Mouse (Mus musculus) embryonic facial prominence, embryonic 15.5 days (tissue): ENCODE data around the gene Zar1l. TPM values are rescaled to one million over a fixed set of nuclear protein-coding genes. Genes with fewer than 3 reads are reported as not detected.
A peak's percentile ranks its signal among the peaks of the same experiment; 100 is the strongest.

ENCODE experiments used
- ATAC-seq: fragments of 200-750 bp; cut with Nextera tagmentation; 2 replicates; pipeline ENCODE4 v1.8.0; 2017; ENCODE audit warnings: low read depth, moderate TSS enrichment; ENCODE audit not compliant: insufficient number of reproducible peaks, low FRiP score, low TSS enrichment
- H3K27ac ChIP-seq: fragments of 300-500 bp; sonication (generic); replicated peaks from 2 replicates; pipeline ENCODE4 v1.5.1; 2015; ENCODE audit warnings: mild to moderate bottlenecking, inconsistent platforms
- H3K27me3 ChIP-seq: fragments of 300-500 bp; sonication (generic); 2 replicates; pipeline ENCODE4 v1.6.1; 2015; ENCODE audit warnings: inconsistent platforms
- H3K36me3 ChIP-seq: fragments of 300-500 bp; sonication (generic); 2 replicates; pipeline ENCODE4 v1.6.1; 2015; ENCODE audit warnings: mild to moderate bottlenecking, inconsistent platforms
- H3K4me1 ChIP-seq: fragments of 300-500 bp; sonication (generic); 2 replicates; pipeline ENCODE4 v1.6.1; 2015; ENCODE audit warnings: inconsistent platforms
- H3K4me2 ChIP-seq: fragments of 300-500 bp; sonication (generic); replicated peaks from 2 replicates; pipeline ENCODE4 v1.6.1; 2015; ENCODE audit warnings: mild to moderate bottlenecking, inconsistent platforms
- H3K4me3 ChIP-seq: fragments of 300-500 bp; sonication (generic); replicated peaks from 2 replicates; pipeline ENCODE4 v1.5.1; 2015; ENCODE audit warnings: mild to moderate bottlenecking, inconsistent platforms
- H3K9ac ChIP-seq: fragments of 300-500 bp; sonication (generic); 2 replicates; pipeline ENCODE4 v1.6.1; 2015; ENCODE audit warnings: inconsistent platforms
- H3K9me3 ChIP-seq: fragments of 300-500 bp; sonication (generic); replicated peaks from 2 replicates; pipeline ENCODE4 v1.6.1; 2016; ENCODE audit warnings: inconsistent platforms
- WGBS: fragments of 180-500 bp; shearing (Covaris S2); methylation state at CpG from one replicate; pipeline ENCODE4 v1.1.7; 2015; 5-methylcytosine and 5-hydroxymethylcytosine counted together
- polyA plus RNA-seq: library from polyadenylated mRNA; unstranded; fragments of >200 nt; fragmentation: Nextera tagmentation; extraction: Ambion mirVana; gene quantifications from 2 replicates; pipeline ENCODE4 v1.2.1, GENCODE M21; 2015

Zar1l gene
- polyA plus RNA-seq, 1 experiment from 2014 or later = not detected

- Histone ChIP-seq H3K27me3 (no peaks in the 10 kb centered on the region), H3K4me3 (no peak overlapping the region), H3K4me2 (no peak overlapping the region), H3K9me3 (no peaks in the 10 kb centered on the region), H3K9ac (no peak overlapping the region), H3K4me1 (no peaks in the 10 kb centered on the region), H3K27ac (no peak overlapping the region), H3K36me3 (no peaks in the 10 kb centered on the region; the same call in 1 of the 2 replicates)
- no peak for ATAC-seq
- WGBS = 56% methylated on average over 4 of the region's 4 CpGs
These were observed 39.4 kb downstream of the Zar1l start for GRCm38 (mm10) chr5:150478612-150479011.

GRCm38 (mm10) chr5:150477364-150477763 lies 40.6 kb downstream of the Zar1l start:
- H3K9me3 ChIP-seq = no peaks in the 10 kb centered on the region
- H3K4me3 ChIP-seq = no peak overlapping the region
- H3K36me3 ChIP-seq = peaks cover 3% of the 10 kb centered on the region; the same call in 1 of the 2 replicates
- no peak for ATAC-seq
- H3K27ac ChIP-seq = no peak overlapping the region
- H3K27me3 ChIP-seq = no peaks in the 10 kb centered on the region
- no peaks in the 10 kb centered on the region for H3K4me1 ChIP-seq
- 62% methylated on average over 4 of the region's 4 CpGs for WGBS
- no peak overlapping the region for H3K9ac ChIP-seq
- no peak overlapping the region for H3K4me2 ChIP-seq

- Histone ChIP-seq H3K36me3 (peaks cover 3% of the 10 kb centered on the region; the same call in 1 of the 2 replicates), H3K4me1 (peaks cover 9% of the 10 kb centered on the region), H3K27ac (no peak overlapping the region), H3K4me2 (no peak overlapping the region), H3K4me3 (no peak overlapping the region), H3K9me3 (no peaks in the 10 kb centered on the region), H3K27me3 (no peaks in the 10 kb centered on the region), H3K9ac (no peak overlapping the region)
- no peak for ATAC-seq
- WGBS = 65% methylated on average over 6 of the region's 6 CpGs
These were observed 49.5 kb downstream of the Zar1l start for GRCm38 (mm10) chr5:150468431-150468830.

- peaks cover 9% of the 10 kb centered on the region for H3K4me1 ChIP-seq
- no peaks in the 10 kb centered on the region for H3K9me3 ChIP-seq
- no peak overlapping the region for H3K9ac ChIP-seq
- H3K36me3 ChIP-seq = no peaks in the 10 kb centered on the region
- peak; percentile 57; the same call in 1 of the 2 replicates for ATAC-seq
- H3K27ac ChIP-seq = 0 out of 2 replicates have a peak overlapping the region, but pooled peaks have one; percentile 44
- 61% methylated on average over 12 of the region's 12 CpGs for WGBS
- no peak overlapping the region for H3K4me2 ChIP-seq
- no peak overlapping the region for H3K4me3 ChIP-seq
- H3K27me3 ChIP-seq = no peaks in the 10 kb centered on the region
These were observed 51.8 kb downstream of the Zar1l start for GRCm38 (mm10) chr5:150466132-150466531.

- H3K36me3 ChIP-seq = no peaks in the 10 kb centered on the region
- no peak for ATAC-seq
- no peaks in the 10 kb centered on the region for H3K27me3 ChIP-seq
- H3K9me3 ChIP-seq = no peaks in the 10 kb centered on the region
- peaks cover 9% of the 10 kb centered on the region for H3K4me1 ChIP-seq
- WGBS = 41% methylated on average over 6 of the region's 6 CpGs
- no peak overlapping the region for H3K4me3 ChIP-seq
- no peak overlapping the region for H3K9ac ChIP-seq
- 0 out of 2 replicates have a peak overlapping the region, but pooled peaks have one; percentile 25 for H3K27ac ChIP-seq
- H3K4me2 ChIP-seq = no peak overlapping the region
These were observed 52.7 kb downstream of the Zar1l start for GRCm38 (mm10) chr5:150465218-150465617.

GRCm38 (mm10) chr5:150464721-150465120 lies 53.2 kb downstream of the Zar1l start:
- 67% methylated on average over 3 of the region's 3 CpGs for WGBS
- H3K9me3 ChIP-seq = no peaks in the 10 kb centered on the region
- H3K36me3 ChIP-seq = 0 out of 2 replicates have a peak, but pooled peaks cover 2% of the 10 kb centered on the region
- ATAC-seq = no peak
- no peak overlapping the region for H3K4me2 ChIP-seq
- no peak overlapping the region for H3K4me3 ChIP-seq
- no peak overlapping the region for H3K9ac ChIP-seq
- H3K27me3 ChIP-seq = no peaks in the 10 kb centered on the region
- peaks cover 9% of the 10 kb centered on the region for H3K4me1 ChIP-seq
- H3K27ac ChIP-seq = no peak overlapping the region

- ATAC-seq = no peak
- no peak overlapping the region for H3K4me2 ChIP-seq
- no peak overlapping the region for H3K9ac ChIP-seq
- 82% methylated on average over 4 of the region's 4 CpGs for WGBS
- H3K4me3 ChIP-seq = no peak overlapping the region
- H3K36me3 ChIP-seq = 0 out of 2 replicates have a peak, but pooled peaks cover 9% of the 10 kb centered on the region
- no peaks in the 10 kb centered on the region for H3K27me3 ChIP-seq
- no peaks in the 10 kb centered on the region for H3K9me3 ChIP-seq
- peaks cover 13% of the 10 kb centered on the region for H3K4me1 ChIP-seq
- H3K27ac ChIP-seq = no peak overlapping the region
These were observed 58.2 kb downstream of the Zar1l start for GRCm38 (mm10) chr5:150459801-150460200.

- ATAC-seq = peak; percentile 49; the same call in 1 of the 2 replicates
- peak overlapping the region; percentile 18 for H3K4me3 ChIP-seq
- peak overlapping the region; percentile 34 for H3K4me2 ChIP-seq
- H3K9ac ChIP-seq = no peak overlapping the region
- 18% methylated on average over 17 of the region's 17 CpGs for WGBS
- H3K4me1 ChIP-seq = peaks cover 13% of the 10 kb centered on the region
- peak overlapping the region; percentile 73 for H3K27ac ChIP-seq
- no peaks in the 10 kb centered on the region for H3K27me3 ChIP-seq
- no peaks in the 10 kb centered on the region for H3K9me3 ChIP-seq
- H3K36me3 ChIP-seq = peaks cover 13% of the 10 kb centered on the region; the same call in 1 of the 2 replicates
These were observed 59.8 kb downstream of the Zar1l start for GRCm38 (mm10) chr5:150457904-150458739.

GRCm38 (mm10) chr5:150457165-150457903 lies 60.6 kb downstream of the Zar1l start:
- peak overlapping the region; percentile 18 for H3K4me3 ChIP-seq
- H3K27ac ChIP-seq = peak overlapping the region; percentile 73
- no peaks in the 10 kb centered on the region; the same call in 1 of the 2 replicates for H3K9me3 ChIP-seq
- ATAC-seq = no peak
- H3K36me3 ChIP-seq = peaks cover 20% of the 10 kb centered on the region
- no peaks in the 10 kb centered on the region for H3K27me3 ChIP-seq
- WGBS = 59% methylated on average over 17 of the region's 17 CpGs
- H3K9ac ChIP-seq = no peak overlapping the region
- peak overlapping the region; percentile 34 for H3K4me2 ChIP-seq
- H3K4me1 ChIP-seq = peaks cover 13% of the 10 kb centered on the region
